31 mouse cellular contexts compared by ENCODE assay signal in genomic region chr2:100865495-100865894, GRCm38 (mm10).
"Had no signal": no experiment of that assay in that cellular context is flagged by ENCODE, and none has a peak within 500 bp of the region (broad histone marks: within the 10 kb centered on the region; RNA-seq: fewer than 3 reads in every experiment).

No protein-coding gene starts in this region.

- H3K4me2 ChIP-seq: limb, embryonic 12.5 days; limb, embryonic 13.5 days; limb, embryonic 15.5 days; liver, embryonic 11.5 days; liver, embryonic 12.5 days; liver, embryonic 13.5 days; liver, embryonic 15.5 days; lung, embryonic 14.5 days; lung, embryonic 15.5 days; midbrain, embryonic 11.5 days; midbrain, embryonic 12.5 days; midbrain, embryonic 13.5 days; midbrain, embryonic 15.5 days had no signal

- H3K9ac ChIP-seq: limb, embryonic 12.5 days; limb, embryonic 13.5 days; limb, embryonic 15.5 days; liver, embryonic 12.5 days; liver, embryonic 13.5 days; liver, embryonic 14.5 days; liver, embryonic 15.5 days; liver, postnatal 0 days; lung, embryonic 14.5 days; lung, embryonic 15.5 days; midbrain, embryonic 12.5 days; midbrain, embryonic 13.5 days; midbrain, embryonic 15.5 days had no signal

- ATAC-seq: liver, embryonic 12.5 days; liver, postnatal 0 days; lung, postnatal 0 days; midbrain, embryonic 13.5 days; midbrain, embryonic 15.5 days; midbrain, embryonic 16.5 days had no signal

- H3K4me1 ChIP-seq: limb, embryonic 10.5 days; limb, embryonic 12.5 days; limb, embryonic 13.5 days; limb, embryonic 15.5 days; liver, embryonic 12.5 days; liver, embryonic 13.5 days; liver, embryonic 15.5 days; lung, embryonic 15.5 days; megakaryocyte, embryonic 14.5 days; midbrain, embryonic 10.5 days; midbrain, embryonic 12.5 days; midbrain, embryonic 13.5 days; midbrain, embryonic 15.5 days had no signal

- H3K27me3 ChIP-seq: limb, embryonic 12.5 days; limb, embryonic 13.5 days; limb, embryonic 15.5 days; liver, embryonic 12.5 days; liver, embryonic 13.5 days; liver, embryonic 15.5 days; lung, embryonic 15.5 days; megakaryocyte, embryonic 14.5 days; midbrain, embryonic 12.5 days; midbrain, embryonic 13.5 days; midbrain, embryonic 15.5 days had no signal

- DNase-seq: left cerebral cortex, postnatal 4 days; liver; liver, embryonic 13.5 days; liver, postnatal 0 days; lung, adult 18-20 months; lung, adult 2 months; lung, embryonic 14.5 days; lung, postnatal 10 days; lung, postnatal 14 days; lung, postnatal 36 days; lung, postnatal 4 days; midbrain, embryonic 14.5 days had no signal

- H3K36me3 ChIP-seq: limb, embryonic 10.5 days; limb, embryonic 12.5 days; limb, embryonic 13.5 days; limb, embryonic 15.5 days; liver, embryonic 12.5 days; liver, embryonic 13.5 days; liver, embryonic 15.5 days; lung, embryonic 15.5 days; midbrain, embryonic 10.5 days; midbrain, embryonic 12.5 days; midbrain, embryonic 13.5 days; midbrain, embryonic 15.5 days had no signal

- H3K27ac ChIP-seq: limb, embryonic 10.5 days; limb, embryonic 12.5 days; limb, embryonic 13.5 days; limb, embryonic 15.5 days; liver, embryonic 12.5 days; liver, embryonic 13.5 days; liver, embryonic 14.5 days; liver, embryonic 15.5 days; lung, embryonic 15.5 days; macrophage; midbrain, embryonic 10.5 days; midbrain, embryonic 12.5 days; midbrain, embryonic 13.5 days; midbrain, embryonic 15.5 days had no signal

- H3K9me3 ChIP-seq: limb, embryonic 10.5 days; limb, embryonic 12.5 days; limb, embryonic 13.5 days; limb, embryonic 15.5 days; liver, embryonic 12.5 days; liver, embryonic 13.5 days; liver, embryonic 15.5 days; lung, embryonic 15.5 days; megakaryocyte, embryonic 14.5 days; midbrain, embryonic 10.5 days; midbrain, embryonic 12.5 days; midbrain, embryonic 13.5 days; midbrain, embryonic 15.5 days had no signal

- H3K4me3 ChIP-seq: limb, embryonic 10.5 days; limb, embryonic 12.5 days; limb, embryonic 13.5 days; limb, embryonic 15.5 days; liver, embryonic 12.5 days; liver, embryonic 13.5 days; liver, embryonic 15.5 days; lung, embryonic 15.5 days; megakaryocyte, embryonic 14.5 days; midbrain, embryonic 10.5 days; midbrain, embryonic 12.5 days; midbrain, embryonic 13.5 days; midbrain, embryonic 15.5 days; myocyte had no signal
